Mouse (Mus musculus): ENCODE results near the gene Tmem202.

GRCm38 (mm10) chr9:59512381-59512780, 27.3 kb downstream of the Tmem202 start:
- TF ChIP-seq CTCF (IDR thresholded peaks at IDR 0.05; ENCODE audit: low read depth) (no peak), EP300 (IDR thresholded peaks at IDR 0.05; ENCODE audit: low read depth) (no peak)
